Mouse (Mus musculus): ENCODE measurements around the gene Cldn15. TPM values are rescaled to one million over a fixed set of nuclear protein-coding genes. Genes with fewer than 3 reads are reported as not detected.

The Cldn15 gene
- total and polyA plus RNA-seq, 3 experiments, result 0.25 to 0.29 TPM; not detected in 1

- peaks cover 2 to 14% of the 10 kb centered on the region in 2 experiments; a peak in 2 of 4 replicates for H3K4me1 ChIP-seq (ENCODE audit: control insufficient read depth in 1 of 2, insufficient read depth in 2 of 2)
- DNase-seq (ENCODE audit: extremely low read depth), result no peak
- H3K9me3 ChIP-seq (replicated peaks; ENCODE audit: low read length), result peaks cover 4% of the 10 kb centered on the region
- in situ Hi-C loops (cut with MboI; ENCODE audit: low pct_ligation_motif_present, low pct_unique_long_range_greater_than_20kb, low sequenced_read_pairs) (no loop called here), dilution Hi-C loops (cut with MboI; ENCODE audit: extremely low pct_ligation_motif_present, extremely low pct_unique_long_range_greater_than_20kb, low sequenced_read_pairs) (no loop called here)
- H3K36me3 ChIP-seq (replicated peaks in 1 of 2; ENCODE audit: control insufficient read depth in 1 of 2, insufficient read depth in 1 of 2, low read length in 1 of 2), result no peaks in the 10 kb centered on the region
- H3K4me3 ChIP-seq (replicated peaks in 1 of 3; ENCODE audit: low read depth in 2 of 3, low read length in 2 of 3, poor library complexity in 1 of 3), result no peak overlapping the region
- no peak for TF ChIP-seq IRF4 (IDR thresholded peaks at IDR 0.05; ENCODE audit: low read depth, low read length)
- no peak for TF ChIP-seq POLR2A (IDR thresholded peaks at IDR 0.05; ENCODE audit: low read depth, low read length)
- no peak for TF ChIP-seq CHD1 (IDR thresholded peaks at IDR 0.05; ENCODE audit: low read depth, low read length)
- TF ChIP-seq ELF1 (IDR thresholded peaks at IDR 0.05; ENCODE audit: low read depth, low read length), result no peak
- no peak for TF ChIP-seq MAFK (IDR thresholded peaks at IDR 0.05; ENCODE audit: insufficient replicate concordance, low read length)
- TF ChIP-seq MAX (IDR thresholded peaks at IDR 0.05; ENCODE audit: low read length), result no peak
- TF ChIP-seq MEF2A (IDR thresholded peaks at IDR 0.05; ENCODE audit: borderline replicate concordance, low read depth, low read length), result peak; percentile 25; the same call in 1 of the 2 replicates
- no peak overlapping the region for H3K9ac ChIP-seq (ENCODE audit: insufficient read depth, low read depth)
- H3K27me3 ChIP-seq (replicated peaks), result no peaks in the 10 kb centered on the region
- H3K4me2 ChIP-seq (ENCODE audit: insufficient read depth, low read depth, poor library complexity, severe bottlenecking), result no peak overlapping the region
- no peak overlapping the region for H3K27ac ChIP-seq (ENCODE audit: insufficient read depth, low read depth)
- no peaks in the 10 kb centered on the region for H3K79me2 ChIP-seq (replicated peaks; ENCODE audit: control insufficient read depth, extremely low read depth, insufficient read depth, poor library complexity, severe bottlenecking)
Observed at GRCm38 (mm10) chr5:136942781-136943180, 23.6 kb upstream of the Cldn15 start.

- H3K9ac ChIP-seq (ENCODE audit: insufficient read depth, low read depth), result no peak overlapping the region
- no peak overlapping the region for H3K4me2 ChIP-seq (ENCODE audit: insufficient read depth, low read depth, poor library complexity, severe bottlenecking)
- no peaks in the 10 kb centered on the region for H3K27me3 ChIP-seq (replicated peaks)
- H3K27ac ChIP-seq (ENCODE audit: insufficient read depth, low read depth), result no peak overlapping the region
- no peak overlapping the region for H3K4me3 ChIP-seq (replicated peaks in 1 of 3; ENCODE audit: low read depth in 2 of 3, low read length in 2 of 3, poor library complexity in 1 of 3)
- TF ChIP-seq PAX5 (IDR thresholded peaks at IDR 0.05; ENCODE audit: low read length) (no peak), IRF4 (IDR thresholded peaks at IDR 0.05; ENCODE audit: low read depth, low read length) (no peak), ZKSCAN1 (IDR thresholded peaks at IDR 0.05; ENCODE audit: borderline replicate concordance, low read depth, low read length) (no peak), KAT2A (IDR thresholded peaks at IDR 0.05; ENCODE audit: insufficient replicate concordance, low read length) (no peak), JUND (conservative IDR thresholded peaks at IDR 0.05; ENCODE audit: low read depth, low read length) (no peak), SMC3 (IDR thresholded peaks at IDR 0.05; ENCODE audit: low read depth, low read length) (no peak), ZNF384 (IDR thresholded peaks at IDR 0.05; ENCODE audit: low read depth, low read length) (no peak), BHLHE40 (IDR thresholded peaks at IDR 0.05; ENCODE audit: low read depth, low read length) (no peak), ETS1 (conservative IDR thresholded peaks at IDR 0.05; ENCODE audit: low read depth, low read length) (no peak), MEF2A (IDR thresholded peaks at IDR 0.05; ENCODE audit: borderline replicate concordance, low read depth, low read length) (no peak), GABPA (IDR thresholded peaks at IDR 0.05; ENCODE audit: insufficient replicate concordance, low read depth, low read length) (no peak)
- H3K9me3 ChIP-seq (replicated peaks; ENCODE audit: low read length), result peaks cover 4% of the 10 kb centered on the region
- no peaks in the 10 kb centered on the region for H3K79me2 ChIP-seq (replicated peaks; ENCODE audit: control insufficient read depth, extremely low read depth, insufficient read depth, poor library complexity, severe bottlenecking)
- peaks cover 2 to 14% of the 10 kb centered on the region in 2 experiments; a peak in 2 of 4 replicates for H3K4me1 ChIP-seq (ENCODE audit: control insufficient read depth in 1 of 2, insufficient read depth in 2 of 2)
- dilution Hi-C loops (cut with MboI; ENCODE audit: extremely low pct_ligation_motif_present, extremely low pct_unique_long_range_greater_than_20kb, low sequenced_read_pairs), result no loop called here
- in situ Hi-C loops (cut with MboI; ENCODE audit: low pct_ligation_motif_present, low pct_unique_long_range_greater_than_20kb, low sequenced_read_pairs), result no loop called here
- DNase-seq (ENCODE audit: extremely low read depth), result no peak
- no peaks in the 10 kb centered on the region for H3K36me3 ChIP-seq (replicated peaks in 1 of 2; ENCODE audit: control insufficient read depth in 1 of 2, insufficient read depth in 1 of 2, low read length in 1 of 2)
Observed at GRCm38 (mm10) chr5:136943382-136943781, 23.0 kb upstream of the Cldn15 start.
